Mouse (Mus musculus): ENCODE measurements around the gene Aco1. TPM values are rescaled to one million over a fixed set of nuclear protein-coding genes. Genes with fewer than 3 reads are reported as not detected.
"Not testable (repeated sequence)": the region's sequence is repeated elsewhere in the genome, so short reads cannot be mapped to it uniquely, and the experiment has no call there.

The Aco1 gene
- polyA plus RNA-seq (2015; fragmentation: Nextera tagmentation; extraction: Ambion mirVana) = 45.1 and 46.8 TPM in 2 replicates

DNA sequence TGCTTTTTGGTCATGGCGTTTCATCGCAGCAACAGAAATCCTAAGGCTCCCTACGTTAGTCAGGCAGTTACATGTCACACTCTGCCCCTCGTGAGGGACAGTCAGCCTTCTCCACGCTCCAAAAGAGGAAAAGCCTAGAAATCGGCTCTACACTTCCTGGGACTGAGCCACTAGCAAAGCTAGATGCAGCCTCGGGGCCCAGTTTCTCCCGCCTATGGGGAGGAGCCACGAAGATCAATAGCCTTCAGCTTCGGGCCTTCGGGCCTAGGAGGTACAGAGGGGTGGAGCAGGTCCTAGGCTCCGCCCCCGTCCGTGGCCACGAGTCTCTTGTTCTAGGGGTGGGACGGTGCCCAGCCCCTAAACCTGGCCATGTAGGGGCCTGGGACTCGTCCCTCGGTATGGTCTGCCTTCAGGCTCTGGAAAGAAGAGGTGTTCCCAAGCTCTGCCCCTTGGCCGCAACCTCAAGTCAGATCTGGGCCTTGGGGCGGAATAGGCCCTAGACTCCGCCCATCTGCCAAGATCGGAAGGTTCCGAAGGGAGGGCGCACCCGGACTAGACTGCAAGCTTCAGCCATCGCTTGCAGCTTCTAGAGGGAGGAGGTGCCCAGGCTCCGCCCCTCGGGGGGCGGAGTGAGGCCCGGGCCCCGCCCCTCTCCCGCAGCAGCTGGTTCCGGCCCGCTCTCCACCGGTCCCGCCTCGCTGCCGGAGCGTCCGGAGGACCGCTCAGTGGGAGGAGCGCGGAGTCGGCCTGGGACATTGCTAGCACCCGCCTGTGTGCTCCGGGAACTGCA lies at the start of gene Aco1:
Gene Aco1, plus strand, starts transcription at position 339 of the 790 bp plus-strand sequence.
- H3K36me3 ChIP-seq = no peaks in the 10 kb centered on the region
- WGBS = under 1% methylated on average over 46 of the region's 46 CpGs
- ATAC-seq (ENCODE audit: low FRiP score, low read depth) = peak; percentile 98

DNA sequence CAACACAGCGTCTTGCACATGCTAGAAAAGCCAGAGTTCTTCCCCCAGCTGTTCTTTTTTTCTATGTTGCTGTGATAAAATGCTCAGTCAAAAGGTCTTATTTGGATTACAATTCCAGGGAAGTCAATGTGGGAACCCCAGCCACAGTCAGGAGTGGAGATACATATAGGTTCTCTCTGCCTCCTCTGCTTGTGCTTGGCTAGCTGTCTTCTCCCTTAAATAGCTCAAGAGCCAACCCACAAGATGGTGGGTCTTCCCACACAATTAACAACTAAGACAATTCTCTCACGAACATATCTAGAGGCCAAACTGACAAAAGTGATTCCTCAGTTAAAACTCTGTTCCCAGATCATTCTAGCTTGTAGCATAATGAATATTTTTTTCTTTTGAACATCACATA lies 47.9 kb upstream of the Aco1 start:
- Histone ChIP-seq H3K9me3 (no peaks in the 10 kb centered on the region), H3K4me1 (replicated peaks) (no peaks in the 10 kb centered on the region), H3K27me3 (no peaks in the 10 kb centered on the region), H3K9ac (no peak overlapping the region), H3K36me3 (no peaks in the 10 kb centered on the region), H3K4me3 (no peak overlapping the region), H3K27ac (replicated peaks) (no peak overlapping the region), H3K4me2 (no peak overlapping the region)
- 90% methylated on average over 2 of the region's 2 CpGs for WGBS
- ATAC-seq (ENCODE audit: low FRiP score, low read depth) = no peak

More for the DNA sequence above, at the start of gene Aco1:
- Histone ChIP-seq H3K27me3 (no peaks in the 10 kb centered on the region), H3K9ac (peak within 1 kb of the TSS; percentile 65), H3K4me2 (peak within 1 kb of the TSS; percentile 60), H3K27ac (replicated peaks) (peak within 1 kb of the TSS; percentile 95), H3K4me1 (replicated peaks) (peaks cover 26% of the 10 kb centered on the region), H3K4me3 (peak within 1 kb of the TSS; percentile 66), H3K9me3 (no peaks in the 10 kb centered on the region)

DNA sequence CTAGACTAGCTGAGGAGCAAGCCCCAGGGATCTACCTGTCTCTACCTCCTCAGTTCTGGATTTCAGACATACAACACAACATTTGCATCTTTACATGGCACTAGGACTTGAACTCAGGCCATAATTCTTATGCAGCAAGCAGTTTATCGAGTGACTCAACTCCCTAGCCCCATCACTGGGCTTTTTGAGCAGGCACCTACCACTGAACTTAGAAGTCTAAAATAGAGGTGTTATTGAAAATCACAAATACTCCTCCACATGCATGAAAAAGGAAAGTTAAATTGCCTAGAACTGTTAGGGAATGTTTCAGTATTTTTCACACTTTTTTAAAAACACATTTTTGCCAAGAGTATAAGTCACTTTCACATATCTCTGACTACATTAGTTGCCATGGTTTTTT lies 39.9 kb upstream of the Aco1 start:
- Histone ChIP-seq H3K9me3 (no peaks in the 10 kb centered on the region), H3K9ac (no peak overlapping the region), H3K27ac (replicated peaks) (no peak overlapping the region), H3K4me3 (no peak overlapping the region), H3K27me3 (no peaks in the 10 kb centered on the region), H3K4me1 (replicated peaks) (no peaks in the 10 kb centered on the region), H3K36me3 (no peaks in the 10 kb centered on the region), H3K4me2 (no peak overlapping the region)
- ATAC-seq (ENCODE audit: low FRiP score, low read depth) = no peak
- 91% methylated on average over 1 of the region's 1 CpGs for WGBS

DNA sequence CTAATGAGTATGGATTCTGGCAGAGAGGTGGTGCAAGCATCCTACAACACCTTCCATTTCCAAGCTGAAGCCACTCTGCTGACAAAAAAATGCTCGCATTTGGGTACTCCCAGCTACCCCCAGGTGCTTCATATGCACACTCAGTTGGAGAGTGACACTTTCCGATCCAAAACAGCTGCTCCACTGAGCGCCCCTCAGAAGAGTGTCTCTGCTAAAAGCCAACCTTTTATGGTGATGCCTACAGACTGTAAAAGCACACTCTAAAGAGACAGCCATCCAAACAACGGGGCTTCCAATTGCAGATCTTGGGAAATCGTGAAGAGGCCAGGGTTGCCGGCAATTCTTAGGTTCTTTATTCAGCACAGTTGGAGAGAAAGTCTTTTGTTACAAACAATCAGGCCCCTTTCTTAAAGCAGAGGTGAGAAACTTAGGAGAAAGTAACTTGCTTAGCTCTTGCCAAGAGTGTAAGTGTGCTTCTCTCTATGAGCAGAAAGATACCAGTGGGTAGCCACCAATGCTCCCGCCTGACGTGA lies 36.8 kb upstream of the Aco1 start:
- no peaks in the 10 kb centered on the region for H3K27me3 ChIP-seq
- H3K36me3 ChIP-seq = no peaks in the 10 kb centered on the region
- no peak for ATAC-seq (ENCODE audit: low FRiP score, low read depth)
- no peak overlapping the region for H3K4me3 ChIP-seq
- H3K4me1 ChIP-seq (replicated peaks) = no peaks in the 10 kb centered on the region
- 26% methylated on average over 8 of the region's 8 CpGs for WGBS
- H3K9me3 ChIP-seq = no peaks in the 10 kb centered on the region
- H3K4me2 ChIP-seq = no peak overlapping the region
- no peak overlapping the region for H3K27ac ChIP-seq (replicated peaks)
- H3K9ac ChIP-seq = no peak overlapping the region

DNA sequence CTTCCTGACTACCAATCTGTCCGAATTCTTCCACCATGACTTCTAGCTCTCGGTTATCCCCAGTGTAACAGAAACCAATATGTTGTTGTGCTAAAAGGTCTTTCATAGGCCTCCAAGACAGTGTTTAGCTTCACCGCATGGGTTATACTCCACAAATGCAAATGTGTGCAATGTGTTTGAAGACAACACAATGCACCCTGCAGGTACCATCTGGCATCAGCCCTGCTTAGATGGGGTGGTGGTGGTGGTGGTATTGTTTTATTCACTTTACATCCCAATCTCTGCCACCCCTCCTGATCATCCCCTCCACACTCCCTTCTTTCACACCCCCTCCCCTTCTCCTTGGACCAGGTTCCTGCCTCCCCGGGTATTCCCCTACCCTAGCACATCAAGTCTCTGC lies 34.9 kb upstream of the Aco1 start:
- Histone ChIP-seq H3K27ac (replicated peaks) (no peak overlapping the region), H3K9me3 (no peaks in the 10 kb centered on the region), H3K9ac (no peak overlapping the region), H3K4me1 (replicated peaks) (no peaks in the 10 kb centered on the region), H3K4me2 (no peak overlapping the region), H3K36me3 (no peaks in the 10 kb centered on the region), H3K4me3 (no peak overlapping the region), H3K27me3 (no peaks in the 10 kb centered on the region)
- 80% methylated on average over 4 of the region's 4 CpGs for WGBS
- no peak for ATAC-seq (ENCODE audit: low FRiP score, low read depth)

DNA sequence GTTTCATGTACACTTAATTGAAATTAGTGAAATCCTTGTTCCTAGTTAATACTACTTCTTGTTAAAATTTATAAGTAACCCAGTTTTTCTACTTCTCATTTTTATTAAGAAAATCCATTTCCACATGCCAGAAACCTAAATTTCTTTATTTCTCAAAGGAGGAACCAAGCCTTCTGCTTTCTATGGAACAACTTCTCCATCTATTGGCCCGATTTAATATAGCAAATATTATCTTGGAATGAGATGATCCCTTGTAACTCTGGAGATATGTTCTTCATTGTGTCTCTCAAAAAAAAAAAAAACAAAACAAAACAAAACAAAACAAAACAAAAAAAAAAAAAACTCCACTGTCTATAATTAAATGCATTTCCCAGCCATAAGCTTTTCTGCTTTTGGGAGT lies 29.7 kb upstream of the Aco1 start:
- Histone ChIP-seq H3K36me3 (no peaks in the 10 kb centered on the region), H3K27me3 (no peaks in the 10 kb centered on the region), H3K9me3 (no peaks in the 10 kb centered on the region), H3K27ac (replicated peaks) (no peak overlapping the region), H3K4me3 (no peak overlapping the region), H3K4me1 (replicated peaks) (no peaks in the 10 kb centered on the region), H3K9ac (no peak overlapping the region), H3K4me2 (no peak overlapping the region)
- WGBS = 73% methylated on average over 1 of the region's 1 CpGs
- ATAC-seq (ENCODE audit: low FRiP score, low read depth) = no peak

DNA sequence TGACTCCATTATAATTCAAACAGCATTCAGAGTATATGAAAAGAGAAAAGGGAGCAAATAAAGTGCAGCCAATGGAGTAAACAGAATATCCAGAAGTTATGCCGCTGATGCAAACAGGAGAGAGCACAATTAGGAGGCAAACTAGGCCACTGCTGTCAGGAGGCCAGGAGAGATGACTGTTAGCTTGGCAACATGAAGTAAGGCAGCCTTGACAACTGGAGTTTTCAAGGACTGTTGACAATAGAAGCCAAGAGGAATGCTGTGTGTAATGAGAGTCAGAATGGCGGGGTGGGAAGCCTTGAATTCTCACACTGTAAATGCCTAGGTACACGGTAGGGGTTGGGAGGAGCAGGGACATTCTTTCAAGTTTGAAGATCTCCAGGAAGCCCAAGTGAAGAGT lies 21.7 kb upstream of the Aco1 start:
- Histone ChIP-seq H3K9me3 (no peaks in the 10 kb centered on the region), H3K4me1 (replicated peaks) (no peaks in the 10 kb centered on the region), H3K4me3 (no peak overlapping the region), H3K27ac (replicated peaks) (no peak overlapping the region), H3K27me3 (no peaks in the 10 kb centered on the region), H3K4me2 (no peak overlapping the region), H3K36me3 (no peaks in the 10 kb centered on the region), H3K9ac (no peak overlapping the region)
- 71% methylated on average over 3 of the region's 3 CpGs for WGBS
- no peak for ATAC-seq (ENCODE audit: low FRiP score, low read depth)

DNA sequence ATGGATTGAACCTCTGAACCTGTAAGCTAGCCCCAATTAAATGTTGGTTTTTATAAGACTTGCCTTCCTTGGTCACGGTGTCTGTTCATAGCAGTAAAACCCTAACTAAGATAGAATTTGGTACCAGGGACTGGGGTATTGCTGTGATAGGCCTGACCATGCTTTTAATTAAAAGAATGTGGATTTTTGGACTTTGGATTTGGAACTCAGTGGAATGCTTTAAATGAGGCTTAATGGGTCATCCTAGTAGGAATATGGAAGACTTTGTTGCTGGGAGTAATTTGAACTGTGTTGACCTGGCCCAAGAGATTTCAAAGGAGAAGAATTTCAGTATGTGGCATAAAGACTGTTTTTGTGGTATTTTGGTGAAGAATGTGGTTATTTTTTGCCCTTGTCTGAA lies 20.6 kb upstream of the Aco1 start:
- not testable (repeated sequence) for H3K27me3 ChIP-seq; H3K4me2 ChIP-seq; H3K9ac ChIP-seq; H3K36me3 ChIP-seq; H3K27ac ChIP-seq (replicated peaks); ATAC-seq (ENCODE audit: low FRiP score, low read depth); H3K4me1 ChIP-seq (replicated peaks); H3K4me3 ChIP-seq; H3K9me3 ChIP-seq
- 92% methylated on average over 1 of the region's 1 CpGs for WGBS

DNA sequence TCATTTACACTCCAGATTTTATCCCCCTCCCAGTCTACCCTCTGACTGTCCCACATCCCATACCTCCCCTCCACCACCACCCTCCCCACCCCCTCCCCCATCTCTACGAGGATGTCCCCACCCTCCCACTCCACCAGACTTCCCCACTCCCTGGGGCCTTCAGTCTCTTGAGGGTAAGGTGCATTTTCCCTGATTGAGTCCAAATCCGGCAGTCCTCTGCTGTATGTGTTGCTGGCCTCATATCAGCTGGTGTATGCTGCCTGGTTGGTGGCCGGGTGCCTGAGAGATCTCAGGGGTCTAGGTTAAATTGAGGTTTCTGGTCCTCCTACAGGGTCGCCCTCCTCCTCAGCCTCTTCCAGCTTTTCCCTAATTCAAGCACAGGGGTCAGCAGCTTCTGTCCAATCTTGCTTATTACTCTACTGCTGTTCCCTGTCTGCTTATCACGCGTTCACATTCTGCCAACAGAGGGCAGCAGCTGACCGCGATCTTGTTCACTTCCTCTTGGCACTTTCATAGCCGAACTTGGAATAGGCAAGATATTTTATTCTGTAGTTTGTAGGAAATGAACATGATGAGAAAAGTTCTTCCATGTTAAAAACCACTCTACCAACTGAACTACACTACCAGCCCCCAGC lies 8.3 kb upstream of the Aco1 start:
- Histone ChIP-seq H3K27me3 (no peaks in the 10 kb centered on the region), H3K4me2 (no peak overlapping the region), H3K36me3 (no peaks in the 10 kb centered on the region), H3K4me3 (no peak overlapping the region), H3K27ac (replicated peaks) (no peak overlapping the region), H3K9me3 (no peaks in the 10 kb centered on the region), H3K9ac (no peak overlapping the region), H3K4me1 (replicated peaks) (no peaks in the 10 kb centered on the region)
- peak; percentile 71; the same call in 1 of the 2 replicates for ATAC-seq (ENCODE audit: low FRiP score, low read depth)
- WGBS = 17% methylated on average over 9 of the region's 9 CpGs

DNA sequence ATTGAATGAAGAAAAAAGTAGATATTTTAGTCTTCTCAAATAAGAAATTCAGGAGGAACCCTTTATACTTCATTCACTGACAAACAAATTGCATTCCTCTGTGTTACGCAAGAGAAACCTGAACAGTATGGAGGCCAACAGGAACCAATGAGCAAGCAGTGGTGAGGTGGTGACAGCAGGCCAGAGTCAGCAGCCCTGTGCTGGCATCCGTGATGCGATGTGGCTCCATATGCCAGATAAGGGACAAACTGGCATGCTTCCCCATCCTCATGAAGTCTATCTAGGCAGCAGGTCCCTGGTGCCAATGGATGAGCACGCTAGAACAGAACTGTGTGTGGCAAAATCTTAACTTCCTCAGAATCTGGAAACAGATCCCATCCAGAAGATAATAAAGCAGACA lies 6.4 kb upstream of the Aco1 start:
- Histone ChIP-seq H3K36me3 (no peaks in the 10 kb centered on the region), H3K27ac (replicated peaks) (no peak overlapping the region), H3K9me3 (no peaks in the 10 kb centered on the region), H3K27me3 (no peaks in the 10 kb centered on the region), H3K4me3 (no peak overlapping the region), H3K9ac (no peak overlapping the region), H3K4me2 (no peak overlapping the region), H3K4me1 (replicated peaks) (no peaks in the 10 kb centered on the region)
- WGBS = 87% methylated on average over 4 of the region's 4 CpGs
- ATAC-seq (ENCODE audit: low FRiP score, low read depth) = no peak

DNA sequence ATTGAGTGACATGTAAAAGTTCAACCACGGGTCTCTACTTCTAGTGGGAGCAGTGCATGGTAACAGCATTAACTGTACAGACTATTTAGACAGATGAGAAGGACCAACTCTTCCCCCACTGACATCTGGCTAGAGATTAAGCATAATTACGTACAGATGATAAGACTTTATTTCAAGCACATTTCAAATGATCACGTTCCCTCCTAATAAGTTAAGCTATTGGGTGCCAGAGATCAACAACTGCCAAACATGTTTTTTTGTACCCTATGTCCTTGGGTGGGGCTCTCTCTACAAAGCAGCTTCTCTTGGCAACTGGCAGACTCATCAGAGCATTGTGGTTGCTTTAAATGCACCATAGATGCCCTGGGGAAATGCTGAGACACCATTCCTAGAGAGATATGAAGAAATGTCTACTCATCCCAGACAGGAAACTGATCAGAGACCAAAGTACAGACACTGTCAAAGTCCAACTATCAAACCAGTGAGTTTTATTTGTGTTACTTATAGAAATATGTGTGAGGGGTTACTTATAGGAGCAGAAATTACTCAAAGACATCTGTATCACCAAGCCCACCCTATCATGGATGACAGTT lies 3.1 kb upstream of the Aco1 start:
- Histone ChIP-seq H3K4me1 (replicated peaks) (peaks cover 16% of the 10 kb centered on the region), H3K4me2 (no peak overlapping the region), H3K36me3 (no peaks in the 10 kb centered on the region), H3K27me3 (no peaks in the 10 kb centered on the region), H3K9me3 (no peaks in the 10 kb centered on the region), H3K4me3 (no peak overlapping the region), H3K27ac (replicated peaks) (no peak overlapping the region), H3K9ac (no peak overlapping the region)
- ATAC-seq (ENCODE audit: low FRiP score, low read depth) = no peak
- WGBS = 78% methylated on average over 3 of the region's 3 CpGs

DNA sequence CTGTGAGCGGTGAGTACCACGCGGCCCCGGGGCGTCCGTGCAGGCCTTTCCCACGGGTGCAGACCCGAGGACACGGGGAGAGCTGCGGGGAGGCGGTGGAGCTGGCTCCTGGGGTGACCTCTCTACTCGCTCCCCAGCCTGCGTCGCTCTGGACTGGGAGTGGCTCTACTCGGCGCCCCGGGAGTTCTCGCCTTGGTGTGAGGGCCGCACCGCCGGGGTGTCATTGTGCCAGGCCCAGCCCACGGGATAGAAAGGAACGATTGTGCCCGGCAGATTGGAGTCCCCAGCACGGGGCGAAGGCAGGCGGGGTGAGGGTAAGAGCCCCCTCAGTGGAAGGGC lies 621 bp downstream of the Aco1 start:
- peak overlapping the region; percentile 66 for H3K4me3 ChIP-seq
- peak overlapping the region; percentile 60 for H3K4me2 ChIP-seq
- H3K27ac ChIP-seq (replicated peaks) = peak overlapping the region; percentile 95
- H3K9ac ChIP-seq = peak overlapping the region; percentile 65
- peaks cover 26% of the 10 kb centered on the region for H3K4me1 ChIP-seq (replicated peaks)
- no peaks in the 10 kb centered on the region for H3K36me3 ChIP-seq
- no peak for ATAC-seq (ENCODE audit: low FRiP score, low read depth)
- under 1% methylated on average over 27 of the region's 27 CpGs for WGBS
- no peaks in the 10 kb centered on the region for H3K9me3 ChIP-seq
- H3K27me3 ChIP-seq = no peaks in the 10 kb centered on the region
